Mouse (Mus musculus) kidney, adult 2 months (tissue): ENCODE measurements around the gene Casc3.

Source experiments
- CTCF ChIP-seq: fragments of 200-500 bp; conservative IDR thresholded peaks from 2 replicates; pipeline ENCODE4 v1.5.1; 2011; ENCODE audit warnings: low read depth, mild to moderate bottlenecking, control low read depth, low read length, moderate library complexity, mixed read lengths; ENCODE audit not compliant: insufficient read depth, insufficient read length
- POLR2A ChIP-seq: fragments of 200-500 bp; IDR thresholded peaks from one replicate; pipeline ENCODE4 v1.6.1; 2011; ENCODE audit warnings: low read depth, low read length, control low read depth

GRCm38 (mm10) chr11:98789824-98790223 is 14.9 kb upstream of the Casc3 start:
- TF ChIP-seq CTCF (no peak), POLR2A (no peak)
